Mouse (Mus musculus) erythroid progenitor cell, adult 5-6 weeks (primary cell): Measurements from ENCODE around the gene Ifrd1. TPM values are rescaled to one million over a fixed set of nuclear protein-coding genes. Genes with fewer than 3 reads are reported as not detected.
"Not testable (repeated sequence)": the region's sequence is repeated elsewhere in the genome, so short reads cannot be mapped to it uniquely, and the experiment has no call there.

Experiments used
- ATAC-seq: replicated peaks from 2 replicates; pipeline ENCODE4 v1.8.0; 2016; ENCODE audit warnings: moderate number of reproducible peaks, mild to moderate bottlenecking, moderate TSS enrichment, inconsistent platforms; ENCODE audit not compliant: poor library complexity, low FRiP score, severe bottlenecking
- total RNA-seq, 2 experiments: library from RNA; stranded (forward) in 1 of 2; stranded (reverse) in 1 of 2; fragments of 150-400 nt in 1 of 2; fragments of 186-747, 209-891 nt in 1 of 2; gene quantifications; 2 replicates each; pipeline versions ENCODE4 v1.2.3 to v1.2.4; 2015 to 2017; ENCODE audit warnings: low replicate concordance in 2 of 2

Gene Ifrd1
- total RNA-seq, 2 experiments from 2014 or later: 32.8 to 158 TPM

DNA sequence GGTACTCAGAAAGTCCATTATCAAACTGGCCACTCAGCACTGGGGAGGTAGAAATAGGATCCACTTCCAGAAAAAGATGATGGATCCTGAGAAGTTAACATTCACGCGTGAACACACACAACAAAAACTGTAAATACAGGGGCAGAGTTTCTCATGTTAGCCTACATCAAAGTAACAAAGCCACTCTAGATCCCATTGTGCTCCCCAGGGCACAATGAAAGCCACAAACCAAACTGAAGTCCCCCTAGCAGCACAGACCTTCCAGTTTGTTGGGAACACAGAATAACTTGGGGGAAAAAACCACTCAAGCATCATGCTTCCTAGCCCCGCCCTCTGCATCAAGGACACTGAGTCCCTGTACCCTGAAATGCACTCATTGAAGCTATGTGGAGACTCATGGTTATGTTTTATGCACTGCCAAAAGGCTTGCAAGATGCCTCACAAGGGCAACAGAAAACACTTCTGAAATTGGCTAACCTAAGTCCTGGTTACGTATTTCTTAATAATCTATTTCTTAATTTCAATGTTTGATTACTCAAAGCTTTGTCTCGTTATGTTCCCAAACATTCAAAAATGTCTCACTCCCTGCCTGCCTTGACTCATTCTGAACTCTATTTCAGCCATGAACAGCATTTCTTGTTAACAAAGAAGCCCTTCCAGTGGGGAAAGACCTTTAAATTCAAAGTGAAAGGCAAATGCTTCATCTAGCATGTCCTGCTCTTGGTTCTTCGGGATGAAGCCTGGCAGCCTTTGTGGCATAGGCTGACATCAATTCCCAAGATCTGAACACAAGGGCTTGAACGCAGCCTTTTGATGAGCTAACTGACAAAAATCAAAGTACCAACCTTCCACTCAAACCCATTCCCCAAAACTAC is 45.9 kb downstream of the Ifrd1 start:
- no peak for ATAC-seq

DNA sequence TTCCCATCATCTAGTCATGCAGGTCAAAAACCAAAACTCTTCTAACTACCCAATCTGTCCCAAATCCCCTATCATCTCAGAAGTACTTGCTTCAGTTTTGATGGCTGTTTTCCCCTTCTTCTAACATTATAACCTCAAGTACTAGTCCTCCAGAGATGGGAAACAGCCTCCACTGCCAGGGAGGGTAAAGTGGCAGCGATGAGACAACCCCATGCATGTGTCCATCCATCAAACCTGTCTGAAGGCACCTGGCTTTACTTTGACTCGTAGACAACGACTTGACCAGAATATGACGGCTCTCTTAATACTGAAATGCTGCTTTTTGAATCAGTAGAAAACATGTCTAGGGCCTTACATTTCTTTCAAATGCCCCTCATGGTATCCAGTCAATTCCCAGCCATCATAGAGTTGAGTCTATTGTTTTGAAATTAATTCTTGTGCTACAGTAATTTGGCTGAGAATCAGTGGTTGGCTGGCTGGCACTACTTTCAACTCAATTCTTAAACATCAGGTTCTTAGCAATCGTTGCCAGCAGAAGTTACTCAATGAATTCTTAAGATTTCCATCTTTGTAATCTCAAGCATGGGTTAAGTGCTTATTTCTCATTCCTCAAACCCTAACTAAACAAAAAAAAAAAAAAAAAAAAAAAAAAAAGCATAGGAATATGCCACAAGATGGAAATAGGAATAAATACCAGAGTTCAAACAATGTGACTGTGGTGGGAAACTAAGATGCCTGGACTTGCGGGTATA is 47.6 kb downstream of the Ifrd1 start:
- ATAC-seq: no peak

DNA sequence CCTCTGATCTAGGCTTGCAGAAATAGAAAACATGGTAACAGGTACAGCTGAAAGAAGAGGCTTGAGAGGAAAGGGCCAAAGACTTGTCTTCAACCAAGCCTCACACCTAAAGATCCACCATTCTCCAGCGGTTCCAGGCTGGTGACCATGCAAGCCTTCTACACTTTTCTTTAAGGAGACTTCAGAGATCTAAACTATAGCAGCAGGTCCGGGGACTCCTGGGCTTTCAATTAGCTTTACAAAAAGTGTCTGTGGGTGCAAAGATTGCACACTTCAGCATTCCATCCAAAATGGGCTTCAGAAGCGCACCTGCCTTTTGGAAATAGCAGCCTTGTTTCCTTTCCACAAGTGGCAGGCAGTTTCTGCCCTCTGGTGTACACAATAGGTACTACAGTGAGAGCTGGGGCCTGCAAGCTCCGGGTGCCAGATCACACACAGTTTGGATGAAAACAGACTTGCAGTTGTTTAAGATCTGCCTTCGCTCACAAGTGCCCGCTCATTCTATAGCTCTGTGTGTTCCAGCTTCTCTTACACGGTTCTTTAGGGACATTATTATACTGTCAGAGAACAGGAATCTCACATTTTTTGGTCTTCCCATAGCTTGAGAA is 48.4 kb downstream of the Ifrd1 start:
- ATAC-seq: peak; percentile 71

DNA sequence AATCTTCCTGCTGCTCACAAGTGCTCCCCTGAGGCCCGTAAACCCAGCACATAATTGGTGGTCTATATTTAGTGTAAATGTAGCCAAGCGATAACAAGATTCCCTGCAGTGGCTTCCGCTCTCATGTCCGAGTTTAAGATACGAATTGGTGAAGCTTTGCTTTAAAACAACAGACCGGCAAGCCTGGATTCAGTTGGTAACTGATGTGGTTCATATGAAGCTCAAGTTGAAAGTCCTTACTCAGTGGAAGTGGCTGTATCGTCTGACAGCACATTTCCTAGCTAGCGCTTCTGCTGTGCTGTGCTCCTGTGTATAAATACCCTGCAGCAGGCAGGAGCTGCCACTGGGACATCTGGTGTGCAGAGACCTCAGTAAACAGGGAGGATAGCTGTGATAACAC is 49.0 kb downstream of the Ifrd1 start, which contains the start of gene Lsmem1:
Lsmem1 (minus strand) TSS at position 189 of the 400 bp plus-strand sequence.
- no peak for ATAC-seq

DNA sequence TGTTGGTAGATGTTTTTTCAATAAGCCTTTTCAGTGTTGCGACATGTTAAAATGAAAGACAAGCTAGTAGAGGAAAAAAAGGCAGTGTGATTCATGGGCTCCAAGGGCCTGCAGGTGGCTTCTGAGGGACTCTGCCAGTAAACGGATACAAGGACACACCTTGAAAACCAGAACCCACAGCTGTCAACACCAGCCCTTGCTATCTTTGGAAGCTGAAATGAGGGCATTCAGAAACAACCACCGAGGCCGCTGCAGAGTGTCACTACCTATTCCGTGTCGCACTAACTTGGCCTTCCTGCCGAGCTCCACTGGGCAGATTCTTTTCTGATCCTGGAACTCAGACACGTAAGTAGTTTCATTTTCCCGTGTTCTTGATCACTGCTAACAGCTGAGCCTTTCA is 49.9 kb downstream of the Ifrd1 start:
- no peak for ATAC-seq

DNA sequence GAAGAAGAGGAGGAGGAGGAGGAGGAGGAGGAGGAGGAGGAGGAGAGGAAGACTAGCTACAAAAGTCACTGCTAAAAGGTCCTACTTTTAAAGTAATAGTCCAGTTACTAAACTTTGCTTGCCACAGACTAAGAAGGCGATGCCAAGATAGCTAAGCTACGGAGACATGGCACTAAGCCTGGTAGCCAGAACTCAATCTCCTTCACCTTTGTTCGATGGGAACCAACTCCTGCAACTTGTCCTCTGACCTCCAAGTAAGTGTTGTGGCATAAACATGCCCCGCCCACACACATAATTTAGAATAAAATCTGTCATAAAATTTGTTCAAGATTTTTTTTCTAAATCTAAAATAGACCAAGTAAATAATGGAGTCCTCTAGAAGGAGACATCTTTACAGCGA is 50.3 kb downstream of the Ifrd1 start:
- ATAC-seq: no peak

DNA sequence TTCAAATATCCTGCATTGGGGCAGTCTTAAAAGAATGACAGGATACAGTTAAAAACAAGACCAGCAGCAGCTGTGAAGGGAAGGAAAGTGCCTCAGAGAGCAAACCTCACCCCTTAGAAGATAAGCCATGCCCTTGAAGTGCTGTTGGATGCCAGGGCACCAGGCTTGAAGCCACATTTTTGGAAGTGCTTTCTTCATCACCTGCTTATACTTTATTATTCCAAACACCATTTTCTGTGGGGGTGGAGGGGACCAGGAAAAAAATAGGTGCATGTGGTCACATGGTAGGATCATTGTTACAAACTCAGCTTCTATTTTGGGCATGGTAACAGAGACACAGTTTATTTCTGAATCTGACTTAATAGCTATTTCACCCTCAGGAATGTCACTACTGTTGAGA is 50.8 kb downstream of the Ifrd1 start:
- no peak for ATAC-seq

DNA sequence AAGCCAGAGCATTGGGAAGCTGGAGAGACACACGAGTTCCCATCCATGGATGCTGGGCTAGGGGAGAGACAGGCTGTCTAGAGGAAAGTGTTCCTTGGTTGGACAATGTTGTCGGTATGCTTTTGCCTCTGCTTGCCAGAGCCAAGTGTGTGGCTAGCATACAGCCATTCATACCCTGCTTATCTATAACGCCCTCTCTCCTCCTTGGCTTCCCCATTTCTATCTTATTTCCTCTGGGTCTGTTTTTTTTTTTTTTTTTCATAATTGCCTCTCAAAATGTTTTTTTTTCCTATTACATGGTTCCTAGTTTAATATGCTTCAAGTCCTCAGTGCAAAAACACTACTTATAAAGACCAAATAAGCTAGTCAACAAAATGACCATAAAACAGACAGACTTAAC is 62.8 kb downstream of the Ifrd1 start:
- no peak for ATAC-seq

DNA sequence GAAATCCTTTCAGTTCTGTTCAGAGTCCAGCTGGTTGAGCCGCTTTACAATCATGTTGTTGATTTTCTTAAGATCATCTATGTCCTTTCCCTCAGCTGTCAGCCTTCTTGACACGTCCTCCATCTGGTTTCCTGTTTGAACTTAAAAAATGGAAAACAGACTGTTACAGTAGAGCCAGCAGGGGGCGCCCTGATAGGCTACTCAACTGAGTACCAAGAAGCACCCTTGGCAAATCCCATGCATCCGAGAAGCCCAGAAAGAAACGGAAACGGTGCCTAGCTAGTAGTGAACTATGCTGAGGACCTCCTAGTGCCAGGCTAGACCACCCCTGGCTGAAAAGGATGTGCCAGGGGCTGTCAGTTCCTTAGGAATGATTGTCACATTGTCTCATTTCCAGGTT is 71.2 kb downstream of the Ifrd1 start:
- no peak for ATAC-seq

DNA sequence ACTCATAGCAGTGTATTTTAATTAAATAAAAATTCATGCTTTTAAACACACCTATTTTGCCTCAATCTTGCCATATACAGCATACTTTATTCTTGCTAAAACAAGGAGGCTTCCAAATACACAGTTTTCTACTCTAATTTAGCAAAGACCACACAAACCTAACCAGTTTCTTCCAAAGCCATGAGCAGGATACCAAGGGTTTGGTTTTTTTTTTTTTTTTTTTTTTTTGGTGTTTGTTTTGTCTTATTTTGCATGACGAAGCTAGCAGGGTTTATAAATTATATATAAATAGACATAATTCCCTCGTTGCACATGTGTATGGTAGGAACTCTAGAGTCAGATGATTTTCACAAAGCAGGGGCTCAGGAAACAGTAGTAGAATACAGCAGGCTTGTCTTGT is 72.1 kb downstream of the Ifrd1 start:
- no peak for ATAC-seq

DNA sequence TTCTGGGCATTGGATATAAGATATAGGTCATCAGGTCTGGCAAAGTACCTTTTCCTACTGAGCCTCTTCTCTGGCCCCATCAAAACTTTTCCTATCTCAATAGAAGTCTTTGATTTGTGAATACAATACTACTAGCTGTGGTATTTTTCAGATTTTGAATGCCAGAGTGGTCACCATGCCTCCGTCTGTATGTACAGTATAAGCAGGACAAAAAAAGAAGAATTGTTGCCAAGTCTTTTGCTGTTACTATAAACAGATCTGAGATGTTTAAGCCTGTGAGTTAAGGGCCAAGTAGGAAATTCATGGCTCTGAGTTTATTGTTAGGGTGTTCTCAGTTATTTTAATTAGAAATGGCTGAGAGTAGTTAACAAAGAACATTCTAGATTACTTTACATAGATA is 73.1 kb downstream of the Ifrd1 start:
- ATAC-seq: not testable (repeated sequence)

DNA sequence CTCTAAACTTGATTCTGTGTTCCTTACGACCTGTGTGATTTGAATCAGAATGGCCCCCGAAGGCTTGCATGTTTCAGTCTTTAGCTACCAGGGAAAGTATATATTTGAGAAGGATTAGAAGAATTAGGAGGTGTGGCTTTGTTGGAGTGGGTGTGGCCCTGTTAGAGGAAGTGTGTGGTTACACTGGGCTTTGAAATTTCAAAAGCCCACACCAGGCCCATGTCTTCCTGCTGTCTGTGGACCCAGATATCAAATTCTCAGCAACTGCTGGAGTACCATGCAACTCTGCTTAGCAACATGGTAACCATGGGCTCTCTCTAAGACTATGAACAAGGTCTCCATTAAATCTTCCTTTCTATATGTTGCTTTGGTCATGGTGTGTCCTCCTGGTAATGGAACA is 76.7 kb downstream of the Ifrd1 start:
- no peak for ATAC-seq

DNA sequence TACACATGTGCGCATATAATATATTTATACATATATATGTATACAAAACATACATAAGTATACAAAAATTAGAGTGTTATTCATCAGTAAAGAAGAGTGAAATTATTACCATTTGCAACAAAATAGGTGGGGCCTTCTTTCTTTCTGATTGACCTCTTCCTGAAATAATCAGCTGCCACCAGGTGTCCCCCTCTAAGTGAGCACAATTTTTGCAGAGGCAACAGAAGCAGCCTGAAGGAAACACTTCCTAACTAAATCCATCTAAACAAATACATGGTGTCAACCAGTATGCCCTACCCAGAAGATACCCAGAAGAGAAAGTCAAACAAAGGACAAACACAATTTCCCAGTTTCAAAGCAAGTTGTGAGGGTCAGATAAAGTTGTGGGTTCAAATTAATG is 78.6 kb downstream of the Ifrd1 start:
- ATAC-seq: no peak

DNA sequence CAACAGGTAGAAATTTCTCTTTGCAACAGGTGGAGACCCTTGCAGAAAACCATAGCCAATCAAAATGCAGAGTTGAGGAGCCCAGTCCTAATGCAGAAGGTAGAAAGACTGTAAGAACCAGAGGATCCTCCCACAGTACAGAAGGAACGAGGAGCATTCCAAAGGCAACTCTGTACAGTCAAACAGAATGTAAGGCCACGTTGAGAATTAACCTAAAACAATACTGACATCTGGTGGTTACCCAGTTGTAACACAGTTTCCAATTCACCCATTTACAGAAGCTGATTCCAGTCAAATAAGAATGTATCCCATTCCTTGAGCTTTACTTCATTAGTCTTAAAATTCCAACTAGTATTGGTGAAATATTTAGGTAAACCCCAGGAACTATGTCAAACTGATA is 83.7 kb downstream of the Ifrd1 start:
- ATAC-seq: no peak

DNA sequence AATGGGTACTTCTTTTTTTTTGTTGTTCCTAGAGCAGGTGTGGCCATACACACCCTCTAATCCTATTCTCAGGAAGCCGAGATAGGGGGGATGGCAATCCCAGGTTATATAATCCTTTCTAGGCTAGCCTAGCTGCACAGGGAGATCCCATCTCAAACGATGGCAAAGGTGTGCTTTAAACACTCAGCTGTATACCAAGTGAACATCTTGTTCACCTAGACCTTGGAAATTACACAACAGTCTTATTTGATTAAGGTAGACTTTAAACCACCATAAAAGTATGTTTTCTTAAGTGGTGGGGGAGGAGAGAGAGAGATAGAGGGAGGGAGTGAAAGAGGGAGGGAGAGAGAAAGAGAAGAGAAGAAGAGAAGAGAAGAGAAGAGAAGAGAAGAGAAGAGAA is 87.5 kb downstream of the Ifrd1 start:
- no peak for ATAC-seq

DNA sequence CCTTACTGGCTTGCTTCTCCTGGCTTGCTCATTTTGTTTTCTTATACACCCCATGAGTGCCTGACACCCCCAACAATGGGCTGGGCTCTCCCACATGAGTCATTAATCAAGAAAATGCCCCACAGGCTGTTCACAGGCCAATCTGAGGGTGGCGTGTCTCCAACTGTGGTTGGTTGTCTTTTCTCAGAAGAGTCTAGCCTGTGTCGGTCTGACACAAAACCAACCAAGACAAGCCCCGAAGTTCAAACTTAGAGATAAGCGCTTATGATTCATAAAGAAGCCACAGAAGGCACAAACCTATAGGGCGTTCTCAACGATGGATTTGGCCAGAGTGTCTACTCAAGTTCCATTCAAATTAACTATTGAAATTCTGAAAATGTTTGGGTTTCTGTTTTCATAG is 94.1 kb downstream of the Ifrd1 start:
- no peak for ATAC-seq

DNA sequence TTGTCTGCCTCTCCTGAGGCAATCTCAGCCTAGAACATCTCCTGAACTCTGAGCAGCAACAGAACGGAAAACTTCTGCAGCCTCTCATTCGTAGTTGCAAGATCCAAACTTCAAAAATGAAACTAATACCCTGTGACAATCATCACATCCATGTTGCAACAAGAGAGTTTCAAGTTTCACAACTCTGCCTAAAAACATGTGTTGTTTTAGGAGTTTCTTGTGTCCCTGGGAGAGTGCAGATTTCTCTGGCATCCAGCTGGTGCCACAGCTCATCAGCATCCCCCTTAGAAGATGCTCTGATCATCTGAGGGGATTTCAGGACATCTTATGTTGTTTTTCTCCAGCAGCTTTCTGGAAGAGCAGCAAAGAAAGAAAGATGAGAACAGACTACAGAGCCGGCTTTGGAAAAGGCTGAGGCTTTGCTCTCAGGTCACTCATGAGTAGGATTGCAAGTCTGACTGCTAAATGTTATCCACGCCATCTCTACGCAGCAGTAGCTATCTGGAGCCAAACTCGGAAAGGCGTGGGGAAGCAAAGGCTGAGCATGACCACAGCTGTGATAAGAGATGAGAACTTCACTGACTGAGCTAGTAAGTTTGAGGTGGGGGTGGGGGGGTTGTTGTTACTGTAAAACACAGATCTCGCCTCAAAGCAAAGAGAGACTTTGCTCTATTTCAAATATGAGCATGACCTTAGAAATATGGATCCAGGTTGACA is 95.8 kb downstream of the Ifrd1 start:
- ATAC-seq: no peak
